Mouse (Mus musculus) midbrain, embryonic 15.5 days (tissue): ENCODE data around the gene Ip6k2. TPM values are rescaled to one million over a fixed set of nuclear protein-coding genes. Genes with fewer than 3 reads are reported as not detected.

Experiments
- ATAC-seq: fragments of 200-750 bp; cut with Nextera tagmentation; replicated peaks from 2 replicates; pipeline ENCODE4 v1.8.0; 2017; ENCODE audit warnings: moderate TSS enrichment
- H3K27ac ChIP-seq: fragments of 300-500 bp; sonication (generic); 2 replicates; pipeline ENCODE4 v1.5.1; 2015; ENCODE audit warnings: mild to moderate bottlenecking, inconsistent platforms
- H3K27me3 ChIP-seq: fragments of 300-500 bp; sonication (generic); replicated peaks from 2 replicates; pipeline ENCODE4 v1.6.1; 2015; ENCODE audit warnings: inconsistent platforms
- H3K36me3 ChIP-seq: fragments of 300-500 bp; sonication (generic); replicated peaks from 2 replicates; pipeline ENCODE4 v1.6.1; 2015; ENCODE audit warnings: inconsistent platforms
- H3K4me1 ChIP-seq: fragments of 300-500 bp; sonication (generic); 2 replicates; pipeline ENCODE4 v1.6.1; 2015; ENCODE audit warnings: inconsistent platforms
- H3K4me2 ChIP-seq: fragments of 300-500 bp; sonication (generic); 2 replicates; pipeline ENCODE4 v1.6.1; 2015; ENCODE audit warnings: inconsistent platforms, mild to moderate bottlenecking, moderate library complexity
- H3K4me3 ChIP-seq: fragments of 300-500 bp; sonication (generic); 2 replicates; pipeline ENCODE4 v1.5.1; 2015; ENCODE audit warnings: mild to moderate bottlenecking, inconsistent platforms
- H3K9ac ChIP-seq: fragments of 300-500 bp; sonication (generic); 2 replicates; pipeline ENCODE4 v1.6.1; 2015; ENCODE audit warnings: mild to moderate bottlenecking, inconsistent platforms
- H3K9me3 ChIP-seq: fragments of 300-500 bp; sonication (generic); 2 replicates; pipeline ENCODE4 v1.6.1; 2016; ENCODE audit warnings: inconsistent platforms
- WGBS: fragments of 180-500 bp; shearing (Covaris S2); methylation state at CpG from one replicate; pipeline ENCODE4 v1.1.7; 2015; ENCODE audit warnings: mixed read lengths; 5-methylcytosine and 5-hydroxymethylcytosine counted together
- microRNA-seq: library from miRNA; unstranded; fragments of <30 nt; microRNA quantifications from one replicate; pipeline ENCODE4, GENCODE M21; 2016
- polyA plus RNA-seq: library from polyadenylated mRNA; unstranded; fragments of >200 nt; fragmentation: Nextera tagmentation; extraction: Ambion mirVana; gene quantifications from 2 replicates; pipeline ENCODE4 v1.2.1, GENCODE M21; 2015

Ip6k2 gene
- polyA plus RNA-seq, 1 experiment from 2014 or later = 239 TPM

- H3K4me2 ChIP-seq = peak overlapping the region; percentile 94; the same call in 1 of the 2 replicates
- ATAC-seq = no peak
Observed at GRCm38 (mm10) chr9:108855335-108855734, 71.7 kb downstream of the Ip6k2 start.

More at GRCm38 (mm10) chr9:108855335-108855734, 71.7 kb downstream of the Ip6k2 start:
- Histone ChIP-seq H3K9me3 (no peaks in the 10 kb centered on the region), H3K27me3 (0 out of 2 replicates have a peak, but pooled peaks cover 4% of the 10 kb centered on the region), H3K4me1 (peaks cover 19% of the 10 kb centered on the region), H3K4me3 (no peak overlapping the region), H3K36me3 (peaks cover 14% of the 10 kb centered on the region), H3K27ac (no peak overlapping the region), H3K9ac (no peak overlapping the region)
- 68% methylated on average over 5 of the region's 5 CpGs for whole genome bisulfite sequencing

Small RNA genes lying within 50 kb of the gene (microRNA-seq; reads per million reads assigned to microRNA genes)
- gene Gm23156 = not detected

Other genes starting within 250 kb of the Ip6k2 start
- 101 TPM in 2 replicates for gene Impdh2, start 223.5 kb upstream of the Ip6k2 start, polyA plus RNA-seq
- gene Ndufaf3, start 216.4 kb upstream of the Ip6k2 start, polyA plus RNA-seq = 75.2 and 76.8 TPM in 2 replicates
- 336 and 351 TPM in 2 replicates for gene Dalrd3, start 213.9 kb upstream of the Ip6k2 start, polyA plus RNA-seq
- 404 and 429 TPM in 2 replicates for gene Wdr6, start 205.1 kb upstream of the Ip6k2 start, polyA plus RNA-seq
- 32.7 and 38.5 TPM in 2 replicates for gene P4htm, start 186.1 kb upstream of the Ip6k2 start, polyA plus RNA-seq
- 51.7 and 53.3 TPM in 2 replicates for gene Arih2, start 134.4 kb upstream of the Ip6k2 start, polyA plus RNA-seq
- 43.2 and 45.1 TPM in 2 replicates for gene Slc25a20, start 121.7 kb upstream of the Ip6k2 start, polyA plus RNA-seq
- gene Prkar2a, start 94.5 kb upstream of the Ip6k2 start, polyA plus RNA-seq = 67.7 and 68.4 TPM in 2 replicates
- gene Nckipsd, start 24.6 kb downstream of the Ip6k2 start, polyA plus RNA-seq = 34.9 and 38.1 TPM in 2 replicates
- gene Celsr3, start 42.5 kb downstream of the Ip6k2 start, polyA plus RNA-seq = 19.6 and 21.3 TPM in 2 replicates
- gene Slc26a6, start 69.5 kb downstream of the Ip6k2 start, polyA plus RNA-seq = 16.7 and 17.8 TPM in 2 replicates
- gene Tmem89, start 130.8 kb downstream of the Ip6k2 start, polyA plus RNA-seq = 0.18 and 0.24 TPM in 2 replicates
- 443 and 465 TPM in 2 replicates for gene Uqcrc1, start 152.8 kb downstream of the Ip6k2 start, polyA plus RNA-seq
- 2.5 and 2.7 TPM in 2 replicates for gene Col7a1, start 169.8 kb downstream of the Ip6k2 start, polyA plus RNA-seq
- not detected in 2 replicates for gene Ucn2, start 202.2 kb downstream of the Ip6k2 start, polyA plus RNA-seq
- gene Pfkfb4, start 208.0 kb downstream of the Ip6k2 start, polyA plus RNA-seq = 33.7 and 36.7 TPM in 2 replicates